Mouse (Mus musculus) heart, postnatal 10 days (tissue): Measurements from ENCODE around the gene Ndufb7. TPM values are rescaled to one million over a fixed set of nuclear protein-coding genes. Genes with fewer than 3 reads are reported as not detected.
A peak's percentile ranks its signal among the peaks of the same experiment; 100 is the strongest.
"Not testable (repeated sequence)": the region's sequence is repeated elsewhere in the genome, so short reads cannot be mapped to it uniquely, and the experiment has no call there.

Source experiments
- DNase-seq, 2 experiments: peaks; one replicate each; pipeline ENCODE4 v3.0.0; 2021
- intact Hi-C: fragments of 180-260 bp; cut with DNase I; formaldehyde crosslinking; loops from one replicate; pipeline ENCODE4 v1.15.1; 2025
- total RNA-seq, 2 experiments: library from RNA; stranded (reverse); gene quantifications; 2 replicates each; pipeline ENCODE4 v1.2.3; 2021

The Ndufb7 gene
- total RNA-seq, 2 experiments from 2014 or later = 597 to 620 TPM

DNA sequence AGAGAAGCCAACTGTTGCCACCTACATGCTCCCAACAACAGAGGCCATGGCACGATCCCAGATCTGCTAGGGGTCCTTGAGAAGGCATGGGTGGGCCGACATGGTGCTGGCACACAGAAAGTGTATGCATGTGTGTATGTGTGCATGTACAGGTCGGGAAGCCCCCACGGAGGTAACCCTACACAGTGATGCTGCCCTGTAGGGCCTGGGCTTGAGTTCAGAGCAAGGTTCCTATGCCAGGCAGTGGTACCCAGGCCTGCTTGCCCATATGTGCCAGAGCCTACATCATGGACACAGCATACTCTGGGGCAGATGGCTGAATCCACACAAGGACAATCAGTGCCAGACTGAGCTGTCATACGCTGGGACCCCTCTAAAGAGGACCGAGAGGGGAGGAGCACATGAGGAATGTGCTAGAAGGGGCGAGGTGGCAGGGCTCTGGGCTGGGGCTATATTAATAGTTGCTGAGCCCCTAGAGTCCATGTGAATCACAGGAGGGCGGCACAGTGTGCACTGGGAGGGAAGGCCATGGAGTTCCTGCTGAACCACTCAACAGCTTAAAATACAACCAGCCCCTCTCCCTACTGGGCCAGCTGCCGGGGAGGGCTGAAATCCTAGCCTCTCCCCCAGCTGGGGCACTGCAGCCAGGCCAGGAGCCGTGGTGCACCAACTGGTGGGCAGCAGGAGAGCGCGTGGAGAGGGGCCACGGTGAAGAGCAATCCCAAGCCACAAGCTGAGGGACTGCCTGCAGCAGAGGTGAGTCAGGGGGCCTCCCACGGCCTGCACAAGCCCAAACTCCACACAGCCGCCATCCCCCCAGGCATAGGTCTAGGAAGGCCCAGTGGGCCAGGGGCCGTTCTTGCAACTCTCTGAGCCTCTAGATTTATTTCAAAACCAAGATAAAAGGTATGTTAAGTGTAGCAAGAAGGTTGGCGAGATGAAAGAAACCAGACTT lies 9.4 kb downstream of the Ndufb7 start:
- DNase-seq = peak; percentile 57 to 69
- intact Hi-C loops = no loop called here

DNA sequence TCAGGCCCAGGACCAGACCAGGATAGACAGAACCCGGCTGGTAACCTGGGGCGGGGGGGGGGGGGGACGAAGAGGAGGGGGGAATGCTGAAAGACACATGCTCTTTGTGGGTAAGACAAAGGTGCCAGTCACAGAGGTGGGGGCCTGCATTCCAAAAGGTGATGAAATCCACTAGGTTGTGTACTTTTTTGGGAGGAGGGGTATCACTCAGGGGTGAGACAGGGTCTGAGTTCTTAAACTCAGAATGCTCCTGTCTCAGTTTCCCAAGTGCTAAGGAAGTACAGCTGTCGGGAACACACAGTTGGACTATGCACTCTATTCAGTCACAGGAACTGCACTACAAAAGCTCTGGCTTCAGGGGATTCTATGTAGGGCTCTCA lies 10.0 kb downstream of the Ndufb7 start:
- no peak for DNase-seq
- intact Hi-C loops = no loop called here

DNA sequence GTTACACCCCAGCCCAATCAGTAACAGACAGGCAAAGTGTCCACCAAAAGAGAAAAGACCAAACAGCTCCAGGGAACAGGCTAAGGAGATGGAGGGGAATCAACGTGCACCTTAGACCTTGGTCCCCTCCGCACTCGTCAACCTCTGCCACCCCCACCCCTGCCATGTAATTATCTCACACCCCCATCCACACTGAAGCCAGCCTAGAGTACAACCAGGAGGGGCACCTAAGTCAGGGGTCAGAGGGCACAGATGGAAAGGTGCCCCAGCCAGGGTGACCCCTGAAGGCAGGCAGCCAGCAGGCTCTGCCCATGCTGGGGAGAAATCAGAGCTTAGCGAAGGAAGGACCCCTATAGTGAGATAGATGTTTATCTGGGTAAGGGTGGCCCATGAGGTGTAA lies 10.4 kb downstream of the Ndufb7 start:
- intact Hi-C loops = no loop called here
- peak in 1 of 2 experiments; percentile 18 for DNase-seq

DNA sequence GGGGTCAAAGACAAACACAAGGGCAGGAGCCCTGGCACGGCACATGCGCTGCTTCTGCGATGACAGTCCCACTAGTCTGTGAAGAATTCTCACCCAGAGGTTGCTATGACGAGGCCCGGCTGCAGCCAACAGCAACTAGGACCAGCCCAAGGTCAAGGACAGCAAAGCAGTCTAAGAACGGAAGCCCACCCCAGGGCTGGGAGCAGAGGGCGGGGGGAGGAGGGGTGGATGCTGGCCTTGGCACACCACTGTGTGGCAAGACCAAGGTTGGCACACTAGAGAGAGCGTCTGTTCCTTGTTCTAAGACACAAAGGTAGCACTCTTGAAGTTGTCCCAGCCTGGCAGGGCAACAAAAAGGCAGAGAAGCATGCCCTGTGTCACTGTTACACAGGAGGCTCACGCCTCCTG lies 10.9 kb downstream of the Ndufb7 start:
- DNase-seq = peak; percentile 78 to 84
- intact Hi-C loops = no loop called here

DNA sequence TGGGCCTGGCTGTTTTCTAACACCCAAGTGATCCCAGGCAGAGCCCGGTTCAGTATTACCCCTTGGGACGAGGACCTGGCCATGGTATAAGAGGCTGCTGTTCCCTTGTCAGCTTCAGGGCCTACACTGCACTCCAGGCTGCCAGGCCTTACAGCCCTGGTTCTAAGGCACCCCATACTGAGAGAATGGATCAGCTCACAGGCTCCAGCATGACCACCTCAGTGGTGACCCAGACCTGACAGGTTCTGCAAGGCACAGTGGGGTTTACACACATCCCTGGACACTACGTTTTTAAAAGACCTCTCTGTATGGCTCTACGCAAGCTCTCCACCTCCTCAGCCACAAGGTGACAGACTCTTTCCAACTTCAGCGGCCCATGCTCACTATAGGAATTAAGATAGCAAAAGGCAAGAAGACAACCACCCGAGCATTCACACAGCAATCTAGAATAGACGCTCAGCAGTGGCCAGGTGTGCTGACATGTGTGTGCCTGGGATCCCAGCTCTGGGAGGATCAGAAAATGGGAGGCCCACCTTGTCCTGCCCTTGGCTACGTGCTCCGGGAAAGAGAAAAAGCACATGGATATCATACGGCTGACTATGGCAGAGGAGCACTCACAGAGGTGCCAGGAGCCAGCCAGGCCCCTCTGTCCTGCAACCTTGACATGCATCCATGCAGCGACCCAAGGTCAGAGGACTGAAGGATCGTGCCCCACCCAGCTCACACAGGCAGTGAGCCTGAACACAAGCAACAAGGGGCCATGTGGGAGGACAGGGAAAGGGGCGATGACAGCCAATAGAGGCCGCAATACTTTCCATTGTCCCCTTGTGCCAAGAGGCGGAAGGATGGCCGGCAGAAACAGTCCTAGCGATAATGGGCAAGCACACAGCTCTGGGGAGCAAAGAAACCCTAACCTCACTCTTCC lies 11.9 kb downstream of the Ndufb7 start:
- intact Hi-C loops = no loop called here
- peak in 1 of 2 experiments; percentile 60 for DNase-seq

DNA sequence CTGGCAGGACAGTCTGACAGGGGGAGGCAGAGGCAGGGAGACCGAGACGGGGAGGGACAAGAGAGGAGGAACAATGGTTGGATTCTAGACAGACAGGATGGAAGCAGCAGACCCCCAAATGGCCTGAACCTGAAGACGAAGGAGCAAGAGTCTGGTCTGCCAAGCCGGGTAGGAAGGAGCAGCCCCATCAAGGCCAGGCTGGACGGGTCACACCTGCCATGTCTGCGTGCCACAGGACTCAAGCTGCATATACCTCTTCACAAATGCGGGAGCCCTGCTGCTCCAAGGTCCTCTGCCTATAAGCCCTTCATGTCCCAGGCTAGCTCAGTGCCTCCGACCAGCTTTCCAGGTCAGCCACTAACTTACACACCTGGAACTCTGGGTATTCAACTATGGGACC lies 13.2 kb downstream of the Ndufb7 start:
- intact Hi-C loops = no loop called here
- no peak for DNase-seq

DNA sequence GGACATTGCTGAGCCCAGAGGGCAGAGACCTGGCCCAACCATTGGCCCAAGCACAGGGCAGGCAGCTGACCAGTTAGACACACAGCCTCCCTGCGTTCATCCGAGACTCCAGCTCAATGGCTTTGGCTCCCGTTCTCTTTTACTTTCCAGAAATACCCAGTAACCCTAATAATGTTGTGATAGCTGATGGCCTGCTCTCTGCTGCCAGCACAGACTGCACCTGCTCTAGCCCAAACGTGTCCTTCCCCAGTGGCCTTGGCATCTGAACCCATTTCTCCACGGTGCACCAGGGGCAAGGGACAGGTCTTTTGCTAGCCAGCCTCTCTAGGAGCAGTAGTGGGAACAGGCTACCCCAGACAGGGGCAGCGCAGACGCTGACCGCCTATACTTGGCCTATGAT lies 14.4 kb downstream of the Ndufb7 start:
- peak in 1 of 2 experiments; percentile 15 for DNase-seq
- intact Hi-C loops = no loop called here

DNA sequence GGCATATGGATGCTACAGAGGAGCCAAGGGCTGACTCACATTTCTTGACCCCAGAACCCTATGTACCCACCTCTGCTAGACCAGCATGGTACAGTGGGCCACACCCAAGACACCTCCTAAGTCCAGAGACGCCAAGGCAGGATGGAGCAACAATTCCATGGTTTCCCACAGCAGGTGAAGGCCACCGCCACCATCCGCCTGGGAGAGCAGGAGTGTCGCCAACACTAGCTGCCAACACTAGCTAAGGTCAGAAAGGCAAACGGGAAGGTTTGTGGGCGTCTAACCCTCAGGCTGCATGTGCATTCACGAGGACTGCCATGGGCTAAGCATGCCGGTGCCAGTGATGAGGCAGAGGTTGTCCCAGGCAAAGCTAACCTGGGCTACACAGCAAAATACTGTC lies 15.8 kb downstream of the Ndufb7 start:
- DNase-seq = peak in 1 of 2 experiments; percentile 10
- intact Hi-C loops = no loop called here

DNA sequence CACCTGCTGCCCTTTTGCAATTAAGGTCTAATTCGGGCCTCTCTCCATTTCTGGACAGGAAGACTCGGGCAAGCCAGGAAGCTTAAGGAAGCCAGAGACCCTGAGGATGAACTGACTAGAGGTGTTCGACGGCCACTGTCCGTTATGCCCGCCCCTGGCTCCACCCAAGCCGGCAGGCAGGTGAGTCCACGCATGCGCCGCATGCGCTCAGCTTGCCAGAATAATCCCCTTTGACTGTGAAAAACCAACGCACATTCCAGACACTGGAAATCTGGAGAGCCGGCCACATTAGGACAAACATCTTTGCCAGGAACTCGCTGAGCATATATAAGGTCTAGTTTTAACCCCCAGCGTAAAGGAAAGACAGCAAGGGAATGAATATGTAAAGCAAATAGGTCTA lies 16.8 kb downstream of the Ndufb7 start:
- DNase-seq = no peak
- intact Hi-C loops = no loop called here

DNA sequence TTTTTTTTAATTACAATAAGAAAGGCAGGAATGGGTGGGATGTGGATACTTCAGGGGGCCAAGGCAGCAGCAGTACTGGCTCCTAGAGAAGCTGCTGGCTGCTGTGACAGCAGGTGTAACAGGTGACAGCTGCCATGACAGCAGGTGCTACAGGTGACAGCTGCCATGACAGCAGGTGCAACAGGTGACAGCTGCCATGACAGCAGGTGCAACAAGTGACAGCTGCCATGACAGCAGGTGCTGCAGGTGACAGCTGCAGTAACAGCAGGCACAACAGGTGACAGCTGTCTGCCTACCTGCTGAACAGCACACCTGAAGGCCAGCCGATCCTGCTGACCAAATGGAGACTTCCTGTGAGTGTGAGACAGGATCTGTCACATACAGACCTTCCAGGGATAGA lies 18.3 kb downstream of the Ndufb7 start:
- intact Hi-C loops = no loop called here
- no peak for DNase-seq

DNA sequence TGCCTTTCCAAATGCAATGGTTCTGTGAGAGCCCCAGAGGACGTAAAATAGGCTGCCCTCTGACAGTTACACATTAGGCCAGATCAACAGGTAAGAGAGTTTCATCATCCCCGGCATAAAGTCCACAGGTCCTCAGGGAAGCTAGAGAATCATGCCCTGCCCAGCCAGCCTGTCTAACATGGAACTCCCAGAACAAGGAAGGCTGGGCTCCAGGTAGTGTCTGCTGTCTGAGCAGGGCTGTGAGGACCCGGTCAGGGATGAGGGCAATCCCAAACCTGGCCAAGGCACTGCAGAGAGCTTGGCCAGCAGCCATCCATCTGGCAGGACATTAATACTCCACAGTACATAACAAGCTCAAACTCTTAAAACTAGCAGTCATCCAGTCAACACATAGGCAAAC lies 18.9 kb downstream of the Ndufb7 start:
- peak in 1 of 2 experiments; percentile 58 for DNase-seq
- intact Hi-C loops = no loop called here

DNA sequence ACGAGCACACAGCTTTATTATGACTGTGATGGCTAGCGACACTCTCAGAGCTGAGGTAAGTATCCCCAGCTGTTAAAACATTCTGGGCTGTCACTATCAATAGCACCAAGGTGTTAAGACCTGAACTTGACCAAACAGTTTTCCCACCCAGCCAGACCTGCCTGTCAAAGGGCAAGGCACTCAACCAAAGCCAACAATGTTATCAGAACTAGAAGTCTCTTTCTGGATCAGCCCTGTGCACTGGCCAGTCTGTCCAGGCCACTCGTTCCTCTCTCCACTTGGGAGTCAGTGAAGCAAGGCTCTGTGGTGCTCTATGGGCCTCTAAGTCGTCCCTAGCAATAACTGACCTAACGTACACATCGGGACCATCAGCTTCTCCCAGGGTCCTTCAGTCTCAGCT lies 21.2 kb downstream of the Ndufb7 start:
- no peak for DNase-seq
- intact Hi-C loops = no loop called here

DNA sequence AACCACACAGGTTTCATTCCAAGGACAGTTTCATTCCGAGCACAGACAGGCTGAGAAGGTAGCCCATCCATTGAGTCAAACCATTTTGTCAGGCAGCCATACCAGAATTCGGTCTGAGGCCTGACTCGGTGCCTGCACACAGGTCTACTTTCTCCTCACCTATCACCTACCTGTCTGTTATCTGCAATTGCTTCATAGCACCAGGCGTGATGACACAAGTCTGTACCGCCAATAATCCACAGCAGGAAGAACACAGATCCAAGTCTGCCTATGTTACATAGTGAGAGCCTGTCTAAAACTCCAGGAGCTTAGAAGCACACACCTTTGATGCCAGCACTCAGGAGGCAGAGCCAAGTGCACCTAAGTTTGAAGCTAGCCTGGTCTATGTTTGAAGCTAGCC lies 22.4 kb downstream of the Ndufb7 start:
- no peak for DNase-seq
- intact Hi-C loops = no loop called here

DNA sequence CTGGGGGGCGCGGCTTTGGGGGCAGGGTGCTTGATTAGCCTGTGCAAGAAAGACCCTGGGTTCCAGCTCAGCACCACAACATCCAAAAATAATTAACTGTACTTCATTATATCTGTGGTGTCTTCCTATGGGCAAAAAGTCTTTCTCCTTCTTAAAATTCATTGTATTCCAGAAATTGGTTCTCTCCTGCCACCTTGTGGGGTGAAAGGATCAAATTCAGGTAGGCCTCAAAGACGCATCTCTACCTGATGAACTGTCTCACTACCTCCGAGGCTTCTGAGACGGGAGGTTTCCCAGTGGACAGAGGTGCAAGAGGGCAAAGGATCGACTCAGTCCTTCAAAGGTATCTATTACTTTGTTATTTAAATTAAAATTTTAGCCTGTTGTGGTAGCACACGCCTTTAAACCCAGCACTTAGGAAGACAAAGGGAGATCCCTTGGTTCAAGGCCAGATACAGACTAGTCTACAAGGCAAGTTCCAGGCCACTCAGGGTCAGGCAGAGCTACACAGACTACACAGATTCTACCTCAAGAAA lies 24.1 kb downstream of the Ndufb7 start:
- intact Hi-C loops = no loop called here
- DNase-seq = no peak

DNA sequence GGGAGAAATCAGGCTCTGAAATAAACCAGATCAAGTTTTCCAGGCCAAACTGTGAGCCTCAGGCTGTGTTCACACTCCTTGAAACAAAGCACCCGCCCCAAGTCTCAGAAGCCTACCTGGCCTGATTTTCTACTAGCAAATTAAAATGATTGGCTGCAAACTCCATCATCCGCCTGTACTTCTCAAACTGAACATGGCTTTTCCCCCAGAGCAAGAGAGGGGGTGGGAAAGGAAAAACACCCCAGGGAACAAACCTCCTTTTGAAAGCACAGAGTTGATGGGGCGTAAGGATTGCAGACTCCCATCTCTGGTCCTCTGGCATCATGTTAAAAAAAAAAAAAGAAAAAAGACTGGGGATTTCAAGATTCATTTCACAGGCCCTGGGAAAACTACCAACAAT lies 26.2 kb downstream of the Ndufb7 start:
- DNase-seq = no peak
- intact Hi-C loops = no loop called here

DNA sequence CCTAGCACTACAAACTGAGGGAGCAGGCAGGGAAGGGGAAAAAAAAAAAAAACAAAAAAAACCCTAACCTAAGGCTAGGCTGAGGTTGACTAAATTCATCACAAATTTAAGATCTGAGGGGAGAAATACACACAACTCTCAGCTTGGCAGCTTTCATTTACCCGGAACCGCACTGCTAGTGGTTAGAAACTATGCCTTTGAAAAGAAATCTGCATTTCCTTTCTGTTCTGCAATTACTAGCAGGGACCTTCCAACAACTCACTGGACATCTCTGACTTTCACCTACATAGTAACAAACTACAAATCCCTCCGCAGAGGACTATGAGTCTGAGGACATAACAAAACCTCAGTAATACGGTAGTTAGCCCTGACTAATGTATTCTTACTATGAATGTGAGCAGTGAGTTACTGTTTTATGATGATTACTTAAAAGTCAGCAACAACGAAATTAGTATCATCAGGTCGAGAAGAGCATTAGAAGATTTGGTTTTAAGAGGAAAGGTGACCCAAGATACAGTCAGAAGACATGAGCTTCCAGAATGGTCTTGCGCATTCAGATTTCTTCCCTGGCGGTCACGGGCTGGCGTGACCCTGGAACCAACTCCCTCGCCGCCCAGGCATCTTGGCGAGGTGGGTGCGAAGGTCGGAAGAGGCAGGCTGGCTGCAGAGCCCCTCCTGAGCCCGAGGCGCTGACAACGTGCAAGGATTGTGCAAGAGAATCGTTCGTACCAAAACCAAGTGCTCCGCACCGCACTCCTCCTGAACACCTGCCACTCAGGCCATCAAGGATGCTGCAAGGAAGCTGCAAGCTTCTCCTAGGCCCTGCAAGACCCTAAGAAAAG lies 27.1 kb downstream of the Ndufb7 start:
- DNase-seq = no peak
- intact Hi-C loops = no loop called here

DNA sequence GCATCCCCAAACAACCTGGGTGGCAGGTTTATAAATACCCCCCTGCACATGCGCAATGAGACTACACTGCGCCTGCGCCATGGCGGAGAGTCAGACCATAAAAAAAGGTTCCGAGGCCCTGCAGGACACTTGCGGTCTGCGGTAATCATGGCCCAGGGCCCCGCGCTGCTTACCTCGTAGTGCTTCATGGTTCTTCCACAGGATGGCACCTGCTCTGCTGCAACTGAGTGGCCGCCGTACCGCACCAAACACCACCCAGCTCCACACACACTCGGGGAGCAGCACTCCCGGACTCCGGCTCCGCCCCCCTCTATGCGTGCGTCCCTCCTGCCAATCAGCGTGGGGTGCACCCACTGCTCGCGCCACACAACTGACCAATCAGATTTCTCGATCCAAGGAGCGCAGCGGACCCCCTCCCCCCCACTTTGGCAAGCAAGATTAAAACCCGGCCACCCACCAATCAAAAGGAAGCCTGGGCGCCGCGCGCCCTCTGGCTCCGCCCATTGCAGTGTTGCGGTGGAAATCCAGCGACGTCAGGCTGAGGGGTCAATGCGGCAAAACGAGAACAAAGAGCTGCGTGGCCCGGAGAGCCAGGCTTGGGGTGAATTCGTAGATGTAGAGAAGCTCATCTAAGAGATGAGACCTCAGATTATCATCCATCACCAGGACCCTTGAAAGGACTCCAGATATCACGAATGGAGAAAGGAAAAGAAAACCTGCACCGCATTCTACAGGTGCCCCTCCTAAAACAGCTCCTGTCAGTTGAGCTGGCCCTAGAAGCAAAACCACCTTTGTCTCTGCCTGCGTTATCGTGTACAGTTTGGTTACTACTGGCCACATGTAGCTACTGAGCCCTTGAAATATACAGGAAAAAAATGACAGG lies 27.9 kb downstream of the Ndufb7 start:
- DNase-seq = peak; percentile 97 to 98

DNA sequence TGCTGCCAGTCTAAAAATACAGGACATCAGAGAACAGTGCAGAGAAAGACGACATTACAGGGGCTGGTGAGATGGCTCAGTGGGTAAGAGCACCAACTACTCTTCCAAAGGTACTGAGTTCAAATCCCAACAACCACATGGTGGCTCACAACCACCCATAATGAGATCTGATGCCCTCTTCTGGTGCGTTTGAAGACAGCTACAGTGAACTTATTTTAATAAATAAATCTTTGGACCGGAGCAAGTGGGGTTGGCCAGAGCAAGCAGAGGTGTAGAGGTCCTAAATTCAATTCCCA lies 28.5 kb downstream of the Ndufb7 start:
- intact Hi-C loops, DNase-seq: not testable (repeated sequence)

More for the DNA sequence above, 27.9 kb downstream of the Ndufb7 start:
- intact Hi-C loops = no loop called here

DNA sequence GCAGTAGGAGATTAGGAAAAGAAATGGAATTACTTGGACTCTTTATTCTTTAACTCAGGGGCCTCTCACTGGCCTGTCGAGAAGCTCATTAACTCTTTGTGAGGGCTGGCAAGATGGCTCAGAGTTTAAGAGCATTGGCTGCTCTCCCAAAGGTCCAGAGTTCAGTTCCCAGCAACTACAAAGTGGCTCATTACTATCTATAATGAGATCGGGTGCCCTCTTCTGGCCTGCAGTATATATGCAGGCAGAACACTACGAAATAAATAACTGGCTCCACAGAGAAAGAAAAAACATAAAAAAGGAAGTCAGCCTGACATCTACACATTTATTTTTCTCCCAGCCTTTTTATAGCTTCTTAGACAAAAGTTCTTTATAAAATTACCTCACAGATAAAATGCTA lies 29.9 kb downstream of the Ndufb7 start:
- DNase-seq = no peak
- intact Hi-C loops = no loop called here

DNA sequence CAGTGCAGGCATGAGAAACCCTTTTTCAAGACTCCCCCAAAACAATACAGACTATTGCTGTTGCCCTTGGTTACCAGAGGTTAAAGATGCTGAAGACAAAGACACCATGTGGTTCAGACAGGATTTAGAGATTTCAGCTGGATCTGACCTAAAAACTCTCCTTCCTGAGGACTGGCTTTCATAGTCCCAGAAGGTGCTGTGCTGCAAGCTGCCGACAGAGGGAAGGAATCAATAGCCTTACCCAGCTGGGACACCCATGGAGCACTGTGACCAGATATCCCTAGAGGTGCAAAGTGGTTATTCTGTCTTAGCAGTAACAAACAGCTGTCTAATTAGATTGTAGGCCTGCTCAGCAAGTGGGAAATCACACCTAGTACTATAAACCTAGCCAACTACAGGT lies 31.7 kb downstream of the Ndufb7 start:
- no peak for DNase-seq
- intact Hi-C loops = no loop called here
